Mouse (Mus musculus) adrenal gland, postnatal 14 days (tissue): ENCODE results near the gene Olfr412. TPM values are rescaled to one million over a fixed set of nuclear protein-coding genes. Genes with fewer than 3 reads are reported as not detected.

ENCODE experiments used
- DNase-seq: peaks from one replicate; pipeline ENCODE4 v3.0.0; 2021; ENCODE audit warnings: mixed read lengths
- total RNA-seq: library from RNA; stranded (reverse); gene quantifications from 2 replicates; pipeline ENCODE4 v1.2.3, GENCODE M21; 2021

The Olfr412 gene
- total RNA-seq, 1 experiment from 2014 or later: not detected

DNA sequence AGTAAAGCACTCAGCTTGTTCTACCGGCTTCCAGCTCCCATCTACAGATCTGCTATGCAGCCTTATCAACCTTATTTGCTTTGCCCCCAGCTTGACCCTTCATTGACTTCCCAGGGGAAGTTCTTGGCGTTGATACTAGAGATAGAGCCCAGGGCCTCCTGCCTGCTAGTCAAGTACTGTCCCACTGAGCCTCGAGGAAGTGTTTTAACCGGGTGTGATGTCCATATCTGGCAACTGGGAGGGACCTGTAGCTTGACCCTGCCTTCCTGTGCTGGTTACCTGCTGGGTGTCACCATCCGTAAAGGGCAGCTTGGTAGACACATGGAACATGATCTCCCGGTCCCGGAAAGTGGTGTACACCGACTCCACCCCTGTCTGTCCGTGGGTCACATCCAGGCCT is 52.2 kb downstream of the Olfr412 start:
- no peak for DNase-seq

DNA sequence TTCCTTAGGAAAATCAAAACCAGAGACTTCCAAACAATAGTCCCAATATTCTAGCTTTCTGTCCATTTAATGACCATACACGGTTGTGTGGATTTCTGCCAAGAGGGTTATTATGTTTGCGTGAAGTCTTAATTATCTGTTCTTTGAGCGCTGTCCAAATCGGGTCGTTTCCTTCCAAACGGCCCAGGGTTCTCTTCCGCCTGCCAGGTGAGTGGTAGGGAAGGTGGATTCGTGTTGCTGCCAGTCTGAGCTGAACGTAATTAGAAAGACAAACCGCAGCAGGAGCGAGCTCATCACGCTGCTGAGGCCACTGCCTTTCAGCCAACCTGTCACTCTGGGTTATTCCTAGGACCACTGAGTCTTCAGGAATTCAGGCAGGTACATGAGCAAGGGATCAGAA is 53.9 kb downstream of the Olfr412 start:
- no peak for DNase-seq

Other genes with a start within 250 kb of the Olfr412 start
- gene Olfr401, start 248.4 kb upstream of the Olfr412 start, total RNA-seq: not detected in 2 replicates
- gene Olfr402, start 208.5 kb upstream of the Olfr412 start, total RNA-seq: not detected in 2 replicates
- not detected in 2 replicates for gene Olfr403, start 175.8 kb upstream of the Olfr412 start, total RNA-seq
- not detected in 2 replicates for gene Olfr43, start 150.7 kb upstream of the Olfr412 start, total RNA-seq
- not detected in 2 replicates for gene Olfr406, start 102.3 kb upstream of the Olfr412 start, total RNA-seq
- not detected in 2 replicates for gene Olfr59, start 78.3 kb upstream of the Olfr412 start, total RNA-seq
- not detected in 2 replicates for gene Olfr410, start 24.0 kb upstream of the Olfr412 start, total RNA-seq
- not detected in 2 replicates for gene Olfr411, start 9.4 kb upstream of the Olfr412 start, total RNA-seq
- gene Rap1gap2, start 248.8 kb downstream of the Olfr412 start, total RNA-seq: 12.6 and 12.8 TPM in 2 replicates